Mouse (Mus musculus): Measurements from ENCODE around the gene Thsd4.
"Not testable (repeated sequence)": the region's sequence is repeated elsewhere in the genome, so short reads cannot be mapped to it uniquely, and the experiment has no call there.

The Thsd4 gene

GRCm38 (mm10) chr9:60307469-60307868 is 214.4 kb downstream of the Thsd4 start:
- DNase-seq (ENCODE audit: low spot score), result no peak

- DNase-seq (ENCODE audit: low spot score), result no peak
Measured at GRCm38 (mm10) chr9:60306241-60306640, 215.6 kb downstream of the Thsd4 start.

GRCm38 (mm10) chr9:60305204-60305840 is 216.5 kb downstream of the Thsd4 start:
- DNase-seq (ENCODE audit: low spot score), result no peak

- DNase-seq (ENCODE audit: low spot score), result no peak
Measured at GRCm38 (mm10) chr9:60296276-60296675, 225.6 kb downstream of the Thsd4 start.

- DNase-seq (ENCODE audit: low spot score), result no peak
Measured at GRCm38 (mm10) chr9:60295199-60295598, 226.6 kb downstream of the Thsd4 start.

GRCm38 (mm10) chr9:60293129-60293528 is 228.7 kb downstream of the Thsd4 start:
- no peak for DNase-seq (ENCODE audit: low spot score)

GRCm38 (mm10) chr9:60290780-60291179 is 231.1 kb downstream of the Thsd4 start:
- no peak for DNase-seq (ENCODE audit: low spot score)

- DNase-seq (ENCODE audit: low spot score), result no peak
Measured at GRCm38 (mm10) chr9:60288789-60289188, 233.1 kb downstream of the Thsd4 start.

GRCm38 (mm10) chr9:60286390-60286789 is 235.5 kb downstream of the Thsd4 start:
- DNase-seq (ENCODE audit: low spot score), result no peak

GRCm38 (mm10) chr9:60285047-60285462 is 236.8 kb downstream of the Thsd4 start:
- DNase-seq (ENCODE audit: low spot score), result no peak

- DNase-seq (ENCODE audit: low spot score), result no peak
Measured at GRCm38 (mm10) chr9:60284318-60284717, 237.5 kb downstream of the Thsd4 start.

- DNase-seq (ENCODE audit: low spot score), result peak; percentile 39
Measured at GRCm38 (mm10) chr9:60283546-60283945, 238.3 kb downstream of the Thsd4 start.

- DNase-seq (ENCODE audit: low spot score), result peak; percentile 40
Measured at GRCm38 (mm10) chr9:60281281-60281680, 240.6 kb downstream of the Thsd4 start.

GRCm38 (mm10) chr9:60280786-60281185 is 241.1 kb downstream of the Thsd4 start:
- DNase-seq (ENCODE audit: low spot score), result no peak

- no peak for DNase-seq (ENCODE audit: low spot score)
Measured at GRCm38 (mm10) chr9:60279556-60279955, 242.3 kb downstream of the Thsd4 start.

GRCm38 (mm10) chr9:60276351-60276750 is 245.5 kb downstream of the Thsd4 start:
- DNase-seq (ENCODE audit: low spot score), result peak; percentile 74

GRCm38 (mm10) chr9:60275410-60276159 is 246.3 kb downstream of the Thsd4 start:
- peak; percentile 73 for DNase-seq (ENCODE audit: low spot score)

- DNase-seq (ENCODE audit: low spot score), result no peak
Measured at GRCm38 (mm10) chr9:60274503-60274902, 247.3 kb downstream of the Thsd4 start.

- not testable (repeated sequence) for DNase-seq (ENCODE audit: low spot score)
Measured at GRCm38 (mm10) chr9:60272345-60272744, 249.5 kb downstream of the Thsd4 start.

GRCm38 (mm10) chr9:60271940-60272339 is 249.9 kb downstream of the Thsd4 start:
- no peak for DNase-seq (ENCODE audit: low spot score)

GRCm38 (mm10) chr9:60269807-60270206 is 252.0 kb downstream of the Thsd4 start:
- DNase-seq (ENCODE audit: low spot score), result no peak

- DNase-seq (ENCODE audit: low spot score), result no peak
Measured at GRCm38 (mm10) chr9:60267273-60267626, 254.6 kb downstream of the Thsd4 start.

GRCm38 (mm10) chr9:60266583-60267272 is 255.1 kb downstream of the Thsd4 start:
- DNase-seq (ENCODE audit: low spot score), result peak; percentile 59

All from embryo, embryonic 10.5 days (tissue).